Mouse (Mus musculus): ENCODE measurements around the gene Boll.

Gene Boll

GRCm38 (mm10) chr1:55207561-55207960, 155.7 kb downstream of the Boll start:
- no peak for DNase-seq (ENCODE audit: low spot score)

DNA sequence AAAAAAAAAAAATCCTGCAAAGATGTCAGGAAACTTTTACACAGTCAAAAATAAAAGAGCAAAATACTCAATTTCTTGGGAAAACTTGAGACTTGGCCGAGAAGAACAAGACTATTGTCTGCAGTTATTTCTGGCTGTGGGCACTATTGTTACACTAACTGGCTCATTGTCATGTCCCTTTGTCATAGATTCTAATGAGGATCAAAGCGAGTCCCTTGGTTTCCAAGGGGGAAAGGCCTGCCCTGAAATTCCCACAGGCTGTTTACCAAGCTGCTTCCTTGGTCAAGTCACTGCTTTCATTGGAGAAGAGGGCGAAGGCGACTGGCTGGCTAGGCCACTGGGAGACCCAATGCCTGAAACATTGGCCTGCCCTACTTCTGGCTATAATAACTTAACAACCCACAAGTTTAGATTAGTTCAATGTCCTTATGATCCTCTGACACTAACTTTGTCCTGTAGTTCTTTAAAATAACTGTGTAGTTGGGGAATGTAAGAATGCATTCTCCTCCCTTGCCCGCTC, 157.4 kb downstream of the Boll start:
- peak; percentile 59 for DNase-seq (ENCODE audit: low spot score)

GRCm38 (mm10) chr1:55201850-55202752, 161.2 kb downstream of the Boll start:
- DNase-seq (ENCODE audit: low spot score): no peak

DNA sequence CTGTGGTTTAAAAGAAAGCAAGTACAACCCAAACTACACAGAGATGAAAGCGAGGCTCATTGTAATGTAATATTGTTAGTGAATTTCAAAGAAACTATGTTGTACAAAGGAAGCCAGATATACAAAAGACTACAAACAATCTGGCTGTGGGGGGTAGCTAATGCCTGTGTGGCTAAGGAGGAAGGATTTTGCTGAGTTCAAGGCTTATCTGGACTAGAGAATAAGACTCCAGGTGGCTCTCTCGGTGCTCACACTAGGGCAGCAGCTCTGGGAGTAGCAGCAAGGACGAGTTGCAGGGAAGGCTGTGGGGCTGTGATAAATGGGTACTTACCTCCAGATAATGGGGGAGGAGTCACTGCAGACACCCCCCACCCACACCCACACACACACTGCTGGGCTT, 164.6 kb downstream of the Boll start:
- no peak for DNase-seq (ENCODE audit: low spot score)
